Mouse (Mus musculus): ENCODE measurements around the gene Heatr1. TPM values are rescaled to one million over a fixed set of nuclear protein-coding genes. Genes with fewer than 3 reads are reported as not detected.

Heatr1 gene
- 14.4 and 15.7 TPM in 2 replicates for polyA plus RNA-seq (2015; fragmentation: Nextera tagmentation; extraction: Ambion mirVana)

DNA sequence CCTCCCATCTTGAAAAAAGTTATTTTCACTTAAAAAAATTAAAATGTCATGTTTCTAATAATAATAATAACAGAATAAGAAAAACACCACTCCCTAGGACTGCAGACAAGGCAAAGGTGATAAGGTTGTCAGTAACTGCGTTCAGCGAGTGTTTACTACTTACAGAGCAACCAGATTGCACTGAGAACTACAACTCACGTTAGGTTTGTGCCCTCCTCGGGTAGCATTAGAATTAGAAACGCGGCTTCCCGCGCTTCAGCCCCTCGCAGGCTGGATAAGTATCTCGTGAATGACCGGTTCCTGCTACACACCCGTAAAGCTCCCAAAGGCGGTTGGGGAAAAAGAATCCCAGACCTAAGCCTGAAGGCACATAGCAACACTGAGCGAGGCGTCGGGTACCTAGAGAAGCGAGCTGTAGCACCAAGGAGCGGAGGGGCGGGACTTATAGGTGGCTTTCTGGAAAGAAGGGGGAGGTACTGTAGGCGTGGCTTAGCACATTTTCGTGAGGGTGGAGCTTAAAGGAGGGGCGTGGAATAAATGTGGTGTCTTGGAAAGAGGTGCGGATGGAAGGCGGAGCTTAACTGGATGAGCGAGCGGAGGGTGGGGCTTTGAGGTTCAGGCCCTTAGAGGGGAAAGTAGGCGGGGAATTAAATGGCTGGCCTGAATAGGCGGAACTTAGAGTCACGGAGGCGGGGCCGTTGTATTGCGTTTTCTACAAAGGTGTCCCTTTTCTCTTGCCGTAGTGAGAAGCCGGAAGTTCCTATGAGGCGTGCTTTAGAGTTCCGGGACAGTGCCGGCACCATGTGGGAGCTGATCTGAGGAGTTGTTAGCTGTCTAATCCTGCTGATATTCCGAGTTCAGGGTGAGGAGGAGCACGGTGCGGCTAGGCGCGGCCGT, at the start of gene Heatr1:
TSS of gene Heatr1 (plus strand) at position 419 of the 897 bp plus-strand sequence.
- Histone ChIP-seq H3K27ac (replicated peaks) (peak within 1 kb of the TSS; percentile 72), H3K36me3 (peaks cover 5% of the 10 kb centered on the region), H3K9ac (peak within 1 kb of the TSS; percentile 62), H3K9me3 (replicated peaks) (no peaks in the 10 kb centered on the region), H3K27me3 (0 out of 2 replicates have a peak, but pooled peaks cover 3% of the 10 kb centered on the region), H3K4me1 (peaks cover 11% of the 10 kb centered on the region), H3K4me2 (replicated peaks) (peak within 1 kb of the TSS; percentile 93), H3K4me3 (replicated peaks) (peak within 1 kb of the TSS; percentile 96)
- WGBS = under 1% methylated on average over 43 of the region's 43 CpGs
- ATAC-seq (ENCODE audit: insufficient number of reproducible peaks, low FRiP score, low TSS enrichment, low read depth) = peak; percentile 97

DNA sequence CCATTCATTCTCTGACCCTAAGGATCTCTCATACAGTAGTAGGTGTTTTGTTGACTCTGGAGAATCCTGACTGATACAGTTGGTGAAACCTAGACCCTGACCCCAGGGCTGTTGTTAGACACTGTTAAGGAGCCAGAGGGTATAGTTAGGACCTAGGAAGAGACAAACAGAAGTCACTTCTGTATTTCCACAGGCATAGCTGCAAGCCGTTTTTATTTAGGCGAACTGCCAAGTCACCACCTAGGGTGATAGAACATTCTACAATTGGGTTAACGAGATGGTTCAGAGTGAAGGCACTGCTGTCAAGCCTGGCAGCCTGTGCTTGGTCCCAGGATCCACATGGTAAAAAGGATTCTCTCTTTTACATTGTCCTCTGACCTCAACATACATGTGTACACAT, 48.0 kb upstream of the Heatr1 start:
- Histone ChIP-seq H3K4me3 (replicated peaks) (no peak overlapping the region), H3K9me3 (replicated peaks) (no peaks in the 10 kb centered on the region), H3K9ac (no peak overlapping the region), H3K27ac (replicated peaks) (no peak overlapping the region), H3K4me2 (replicated peaks) (no peak overlapping the region), H3K27me3 (no peaks in the 10 kb centered on the region), H3K36me3 (no peaks in the 10 kb centered on the region), H3K4me1 (no peaks in the 10 kb centered on the region)
- 84% methylated on average over 3 of the region's 3 CpGs for WGBS
- no peak for ATAC-seq (ENCODE audit: insufficient number of reproducible peaks, low FRiP score, low TSS enrichment, low read depth)

DNA sequence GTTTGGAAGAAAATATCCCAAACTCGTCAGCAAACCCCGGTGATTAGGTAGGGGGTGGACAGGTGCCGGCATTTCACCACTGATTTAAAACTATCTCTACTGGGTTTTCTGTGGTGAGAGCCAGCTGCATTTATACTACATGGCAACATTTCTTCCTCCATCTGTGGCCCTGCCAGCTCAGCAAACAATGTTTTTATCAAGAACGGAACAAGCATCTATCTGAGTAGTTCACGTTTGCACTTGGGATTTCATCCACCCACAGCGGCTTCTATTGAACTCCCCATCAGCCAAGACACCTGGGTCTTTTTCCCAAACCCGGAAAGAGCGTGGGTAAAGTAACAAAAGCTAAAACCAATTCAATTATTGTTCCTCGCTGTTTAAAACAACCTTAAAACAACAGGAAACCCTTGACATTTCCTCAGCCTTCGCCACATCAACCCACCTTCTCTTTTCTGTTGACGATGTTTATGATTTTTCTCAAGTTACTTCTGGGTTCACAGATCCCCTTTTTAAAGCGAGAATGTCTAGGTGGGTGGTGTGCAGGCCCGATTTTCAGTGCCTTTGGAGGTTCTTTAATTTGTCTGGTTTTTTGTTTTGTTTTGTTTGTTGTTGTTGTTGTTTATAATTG, 45.5 kb upstream of the Heatr1 start:
- 65% methylated on average over 13 of the region's 13 CpGs for WGBS
- Histone ChIP-seq H3K9ac (no peak overlapping the region), H3K4me2 (replicated peaks) (no peak overlapping the region), H3K9me3 (replicated peaks) (no peaks in the 10 kb centered on the region), H3K4me1 (no peaks in the 10 kb centered on the region), H3K4me3 (replicated peaks) (no peak overlapping the region), H3K27ac (replicated peaks) (no peak overlapping the region), H3K27me3 (no peaks in the 10 kb centered on the region), H3K36me3 (no peaks in the 10 kb centered on the region)
- ATAC-seq (ENCODE audit: insufficient number of reproducible peaks, low FRiP score, low TSS enrichment, low read depth) = no peak

DNA sequence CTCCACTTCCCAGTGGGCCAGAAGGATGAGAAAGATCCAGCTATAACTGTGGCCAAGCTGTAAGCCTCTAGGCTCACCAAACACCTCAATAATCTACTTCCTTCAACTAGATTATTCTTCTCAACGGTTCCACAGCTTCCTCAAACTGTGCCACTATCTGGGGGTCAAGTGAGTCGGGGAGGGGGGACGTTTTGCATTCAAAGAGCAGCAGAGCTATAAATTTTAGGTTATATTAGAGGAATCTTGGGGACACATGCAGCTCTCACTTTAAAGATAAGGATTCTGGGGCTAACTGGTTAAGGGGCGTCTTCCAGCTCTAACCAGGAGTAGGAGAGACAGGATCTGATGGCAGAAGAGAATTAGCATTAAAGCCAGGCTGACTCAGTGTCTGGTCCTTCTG, 38.6 kb upstream of the Heatr1 start:
- H3K4me1 ChIP-seq = no peaks in the 10 kb centered on the region
- 64% methylated on average over 4 of the region's 4 CpGs for whole genome bisulfite sequencing
- H3K36me3 ChIP-seq = no peaks in the 10 kb centered on the region
- no peak overlapping the region for H3K9ac ChIP-seq
- no peak for ATAC-seq (ENCODE audit: insufficient number of reproducible peaks, low FRiP score, low TSS enrichment, low read depth)
- H3K27me3 ChIP-seq = no peaks in the 10 kb centered on the region
- no peaks in the 10 kb centered on the region for H3K9me3 ChIP-seq (replicated peaks)
- H3K4me2 ChIP-seq (replicated peaks) = no peak overlapping the region
- no peak overlapping the region for H3K27ac ChIP-seq (replicated peaks)
- no peak overlapping the region for H3K4me3 ChIP-seq (replicated peaks)

DNA sequence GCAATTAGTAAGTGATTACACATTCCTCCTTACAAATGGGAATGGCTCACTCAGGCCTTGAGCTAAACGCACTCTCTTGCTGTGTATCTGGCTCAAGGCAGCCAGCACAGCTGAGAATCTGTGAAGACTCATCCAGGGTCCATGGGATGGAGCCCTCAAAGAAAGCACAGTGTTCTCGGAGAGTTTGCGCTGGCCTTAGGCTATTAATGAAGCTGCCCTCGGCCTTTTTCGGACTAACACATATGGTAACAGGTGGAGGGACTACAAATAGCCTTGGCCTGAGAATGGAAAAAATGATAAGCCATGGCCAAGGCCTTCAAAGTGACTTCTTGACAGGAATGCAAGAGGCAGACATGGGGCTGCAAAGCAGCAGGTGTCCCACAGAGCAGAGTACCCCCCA, 37.3 kb upstream of the Heatr1 start:
- H3K27me3 ChIP-seq = no peaks in the 10 kb centered on the region
- H3K4me3 ChIP-seq (replicated peaks) = no peak overlapping the region
- no peak overlapping the region for H3K9ac ChIP-seq
- H3K4me1 ChIP-seq = no peaks in the 10 kb centered on the region
- no peak overlapping the region for H3K27ac ChIP-seq (replicated peaks)
- H3K36me3 ChIP-seq = no peaks in the 10 kb centered on the region
- no peak overlapping the region for H3K4me2 ChIP-seq (replicated peaks)
- H3K9me3 ChIP-seq (replicated peaks) = no peaks in the 10 kb centered on the region
- peak; percentile 64; the same call in 1 of the 2 replicates for ATAC-seq (ENCODE audit: insufficient number of reproducible peaks, low FRiP score, low TSS enrichment, low read depth)
- WGBS = 75% methylated on average over 5 of the region's 5 CpGs

DNA sequence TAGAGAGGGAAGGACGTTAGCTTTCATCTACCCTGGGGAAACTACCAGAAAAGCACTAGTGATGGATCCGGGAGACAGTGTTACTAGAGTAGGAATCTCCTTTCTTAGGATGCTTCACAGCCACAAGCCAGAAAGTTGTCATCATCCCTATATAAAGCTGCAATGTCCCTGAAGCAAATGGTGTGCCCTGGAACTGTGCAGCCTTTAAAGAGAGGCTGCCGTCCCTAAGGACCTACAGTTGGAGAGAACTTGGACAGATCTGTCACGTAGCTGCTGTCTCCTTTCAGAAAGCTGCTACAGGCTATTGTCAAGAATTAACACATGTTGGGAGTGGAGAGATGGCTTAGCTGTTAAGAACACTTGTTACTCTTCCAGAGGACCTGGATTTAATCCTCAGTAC, 33.3 kb upstream of the Heatr1 start:
- no peaks in the 10 kb centered on the region for H3K27me3 ChIP-seq
- no peak overlapping the region for H3K27ac ChIP-seq (replicated peaks)
- no peaks in the 10 kb centered on the region for H3K36me3 ChIP-seq
- WGBS = 66% methylated on average over 4 of the region's 4 CpGs
- ATAC-seq (ENCODE audit: insufficient number of reproducible peaks, low FRiP score, low TSS enrichment, low read depth) = 0 out of 2 replicates have a peak, but pooled peaks have one; percentile 44
- no peaks in the 10 kb centered on the region for H3K9me3 ChIP-seq (replicated peaks)
- H3K9ac ChIP-seq = no peak overlapping the region
- H3K4me1 ChIP-seq = no peaks in the 10 kb centered on the region
- no peak overlapping the region for H3K4me3 ChIP-seq (replicated peaks)
- H3K4me2 ChIP-seq (replicated peaks) = no peak overlapping the region

DNA sequence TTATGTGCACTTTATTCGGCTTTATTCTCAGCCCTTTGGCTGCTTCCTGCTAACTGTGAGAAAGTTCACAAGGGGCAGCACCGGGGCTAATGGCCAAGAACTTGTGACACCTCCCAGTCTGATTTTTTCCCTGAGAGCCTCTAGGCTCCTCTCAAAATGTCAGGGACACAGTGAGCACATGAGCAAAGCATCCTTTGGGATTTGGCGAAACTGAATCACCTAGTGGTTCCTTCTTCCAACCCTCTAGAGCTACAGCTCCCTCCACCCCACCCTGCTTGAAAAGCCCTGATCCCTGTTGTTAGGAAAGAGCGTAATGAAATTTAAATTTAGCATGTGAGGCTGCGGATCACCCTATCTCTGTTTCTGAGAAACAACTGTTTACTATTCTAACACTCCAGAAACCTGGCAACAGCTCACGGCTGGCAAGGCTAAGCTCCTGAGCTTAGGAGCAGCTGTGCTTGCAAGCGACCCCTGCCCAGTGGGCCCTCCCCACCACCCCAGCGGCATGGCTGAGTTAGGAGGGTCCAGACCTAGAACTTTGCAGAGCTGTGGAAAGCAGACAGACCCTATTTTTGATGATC, 25.7 kb upstream of the Heatr1 start:
- Histone ChIP-seq H3K4me3 (replicated peaks) (no peak overlapping the region), H3K4me2 (replicated peaks) (no peak overlapping the region), H3K27ac (replicated peaks) (peak overlapping the region; percentile 5; the same call in 1 of the 2 replicates), H3K36me3 (no peaks in the 10 kb centered on the region), H3K27me3 (no peaks in the 10 kb centered on the region), H3K4me1 (no peaks in the 10 kb centered on the region), H3K9me3 (replicated peaks) (no peaks in the 10 kb centered on the region), H3K9ac (no peak overlapping the region)
- whole genome bisulfite sequencing = 50% methylated on average over 8 of the region's 8 CpGs
- peak; percentile 72; the same call in 1 of the 2 replicates for ATAC-seq (ENCODE audit: insufficient number of reproducible peaks, low FRiP score, low TSS enrichment, low read depth)

DNA sequence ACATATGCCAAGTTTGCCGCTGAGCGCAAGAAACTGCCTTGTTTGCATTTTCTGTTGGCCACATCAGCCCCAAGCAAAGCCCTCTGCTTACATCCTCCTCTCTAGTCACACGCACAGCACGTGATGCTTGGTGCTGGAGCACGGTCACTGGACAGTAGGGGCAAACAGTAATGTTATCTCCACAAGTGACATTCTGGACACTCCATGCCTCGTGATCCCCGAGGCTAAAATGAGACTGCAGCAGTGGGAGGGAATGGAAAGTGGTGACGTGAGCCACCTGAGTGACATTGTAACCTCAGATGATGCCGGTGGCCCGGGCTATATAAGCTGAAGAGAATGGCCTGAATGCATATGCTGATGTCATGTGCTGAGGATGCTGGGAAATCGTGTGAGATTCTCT, 24.9 kb upstream of the Heatr1 start:
- ATAC-seq (ENCODE audit: insufficient number of reproducible peaks, low FRiP score, low TSS enrichment, low read depth) = 0 out of 2 replicates have a peak, but pooled peaks have one; percentile 34
- Histone ChIP-seq H3K9me3 (replicated peaks) (no peaks in the 10 kb centered on the region), H3K27me3 (no peaks in the 10 kb centered on the region), H3K4me2 (replicated peaks) (no peak overlapping the region), H3K9ac (no peak overlapping the region), H3K4me1 (no peaks in the 10 kb centered on the region), H3K27ac (replicated peaks) (no peak overlapping the region), H3K36me3 (no peaks in the 10 kb centered on the region), H3K4me3 (replicated peaks) (no peak overlapping the region)
- 76% methylated on average over 11 of the region's 11 CpGs for WGBS

DNA sequence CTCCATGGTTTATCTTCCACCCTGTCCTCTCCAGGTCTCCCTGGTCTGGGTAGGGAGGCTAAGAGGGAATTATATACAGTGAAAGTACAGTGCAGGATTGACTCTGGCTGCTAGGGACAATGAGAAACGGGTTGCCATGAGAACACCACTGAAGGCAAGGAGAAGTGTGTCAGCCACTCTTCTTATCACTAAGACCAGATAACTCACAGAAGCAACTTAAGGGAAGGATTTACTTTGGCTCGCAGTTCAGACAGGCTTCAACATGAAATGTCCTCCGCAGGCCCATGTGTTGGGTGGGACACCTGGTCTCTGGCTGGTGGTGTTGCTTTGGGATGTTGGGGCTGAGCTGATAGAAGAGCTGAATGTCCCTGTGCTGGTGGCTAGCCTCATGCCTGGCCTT, 22.1 kb upstream of the Heatr1 start:
- 71% methylated on average over 3 of the region's 3 CpGs for WGBS
- Histone ChIP-seq H3K9me3 (replicated peaks) (no peaks in the 10 kb centered on the region), H3K4me1 (no peaks in the 10 kb centered on the region), H3K27me3 (no peaks in the 10 kb centered on the region), H3K4me3 (replicated peaks) (no peak overlapping the region), H3K4me2 (replicated peaks) (no peak overlapping the region), H3K36me3 (no peaks in the 10 kb centered on the region), H3K9ac (no peak overlapping the region), H3K27ac (replicated peaks) (no peak overlapping the region)
- ATAC-seq (ENCODE audit: insufficient number of reproducible peaks, low FRiP score, low TSS enrichment, low read depth) = no peak

DNA sequence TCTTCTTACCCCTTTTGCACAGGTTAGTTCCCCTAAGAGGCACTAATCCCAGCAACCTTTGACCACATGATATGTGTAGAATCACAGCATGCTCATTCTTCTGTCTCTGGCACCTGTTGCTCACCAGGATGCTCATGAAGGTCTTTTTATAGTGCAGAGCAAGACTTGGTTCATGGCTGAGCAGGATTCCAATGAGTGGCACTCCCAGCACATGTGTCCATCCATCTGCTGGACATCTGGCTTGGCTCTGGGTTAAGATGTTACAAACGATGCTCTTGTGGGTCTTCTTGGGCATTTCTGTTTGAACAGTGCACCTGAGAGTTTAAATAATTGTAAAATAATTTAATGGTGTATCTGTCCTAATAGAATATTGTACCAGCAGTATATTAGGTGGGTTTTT, 18.0 kb upstream of the Heatr1 start:
- Histone ChIP-seq H3K36me3 (no peaks in the 10 kb centered on the region), H3K4me2 (replicated peaks) (no peak overlapping the region), H3K27me3 (no peaks in the 10 kb centered on the region), H3K4me3 (replicated peaks) (no peak overlapping the region), H3K9ac (no peak overlapping the region), H3K9me3 (replicated peaks) (no peaks in the 10 kb centered on the region), H3K4me1 (no peaks in the 10 kb centered on the region), H3K27ac (replicated peaks) (no peak overlapping the region)
- 50% methylated on average over 1 of the region's 1 CpGs for WGBS
- ATAC-seq (ENCODE audit: insufficient number of reproducible peaks, low FRiP score, low TSS enrichment, low read depth) = no peak

DNA sequence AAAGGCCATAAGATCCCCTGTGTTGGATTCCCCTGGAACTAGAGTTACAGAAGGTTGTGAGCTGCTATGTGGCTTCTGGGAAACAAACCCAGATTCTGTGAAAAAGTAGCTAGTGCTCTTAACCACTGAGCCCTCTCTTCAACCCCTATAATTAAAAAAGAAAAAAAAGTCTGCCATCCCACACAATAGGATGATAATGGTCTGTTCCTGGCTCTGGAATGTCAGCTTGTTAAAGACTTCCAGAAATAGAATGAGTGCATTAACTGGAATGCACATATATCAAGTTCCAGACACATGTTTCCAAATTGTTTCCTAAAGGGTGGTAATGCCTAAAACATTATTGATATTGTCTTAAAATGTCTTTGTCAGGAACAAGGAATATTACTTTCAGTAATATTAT, 10.0 kb upstream of the Heatr1 start:
- Histone ChIP-seq H3K9me3 (replicated peaks) (no peaks in the 10 kb centered on the region), H3K27me3 (no peaks in the 10 kb centered on the region), H3K27ac (replicated peaks) (no peak overlapping the region), H3K4me3 (replicated peaks) (no peak overlapping the region), H3K4me1 (no peaks in the 10 kb centered on the region), H3K9ac (no peak overlapping the region), H3K36me3 (no peaks in the 10 kb centered on the region), H3K4me2 (replicated peaks) (no peak overlapping the region)
- ATAC-seq (ENCODE audit: insufficient number of reproducible peaks, low FRiP score, low TSS enrichment, low read depth) = no peak

All from embryonic facial prominence, embryonic 15.5 days (tissue).